Mouse (Mus musculus) stomach, embryonic 16.5 days (tissue): ENCODE measurements around the gene Wdr90. TPM values are rescaled to one million over a fixed set of nuclear protein-coding genes. Genes with fewer than 3 reads are reported as not detected.

Experiments
- ATAC-seq: fragments of 200-750 bp; cut with Nextera tagmentation; 2 replicates; pipeline ENCODE4 v1.8.0; 2017; ENCODE audit warnings: moderate number of reproducible peaks, moderate TSS enrichment; ENCODE audit not compliant: insufficient read depth, low FRiP score
- H3K27ac ChIP-seq: fragments of 300-500 bp; sonication (generic); 2 replicates; pipeline ENCODE4 v1.5.1; 2014; ENCODE audit warnings: low read length
- H3K27me3 ChIP-seq: fragments of 300-500 bp; sonication (generic); 2 replicates; pipeline ENCODE4 v1.6.1; 2014; ENCODE audit warnings: low read length, control low read depth, mixed read lengths; ENCODE audit not compliant: control insufficient read depth, insufficient read depth
- H3K36me3 ChIP-seq: fragments of 300-500 bp; sonication (generic); 2 replicates; pipeline ENCODE4 v1.6.1; 2014; ENCODE audit warnings: low read length; ENCODE audit not compliant: control insufficient read depth, insufficient read depth
- H3K4me1 ChIP-seq: fragments of 300-500 bp; sonication (generic); 2 replicates; pipeline ENCODE4 v1.6.1; 2014; ENCODE audit warnings: low read length, control low read depth, mixed read lengths; ENCODE audit not compliant: control insufficient read depth, insufficient read depth
- H3K4me2 ChIP-seq: fragments of 300-500 bp; sonication (generic); 2 replicates; pipeline ENCODE4 v1.6.1; 2014; ENCODE audit warnings: low read depth, low read length, mixed read lengths
- H3K4me3 ChIP-seq: fragments of 300-500 bp; sonication (generic); replicated peaks from 2 replicates; pipeline ENCODE4 v1.5.1; 2014; ENCODE audit warnings: mild to moderate bottlenecking, low read length
- H3K9ac ChIP-seq: fragments of 300-500 bp; sonication (generic); 2 replicates; pipeline ENCODE4 v1.6.1; 2014; ENCODE audit warnings: low read length
- H3K9me3 ChIP-seq: fragments of 300-500 bp; sonication (generic); replicated peaks from 2 replicates; pipeline ENCODE4 v1.6.1; 2016; ENCODE audit warnings: low read length, control low read depth; ENCODE audit not compliant: control insufficient read depth
- WGBS: fragments of 180-500 bp; shearing (Covaris S2); extraction: QIAGEN DNeasy Blood & Tissue Kit; methylation state at CpG from one replicate; pipeline ENCODE4 v1.1.7; 2014; 5-methylcytosine and 5-hydroxymethylcytosine counted together
- polyA plus RNA-seq: library from polyadenylated mRNA; unstranded; fragments of >200 nt; fragmentation: Nextera tagmentation; extraction: Ambion mirVana; gene quantifications from 2 replicates; pipeline ENCODE4 v1.2.1, GENCODE M21; 2015

The Wdr90 gene
- polyA plus RNA-seq, 1 experiment from 2014 or later, result 22.1 TPM

GRCm38 (mm10) chr17:25825311-25825710 lies 36.0 kb downstream of the Wdr90 start:
- H3K4me2 ChIP-seq, result no peak overlapping the region
- 86% methylated on average over 6 of the region's 6 CpGs for WGBS
- no peak overlapping the region; the same call in 1 of the 2 replicates for H3K9ac ChIP-seq
- no peak overlapping the region for H3K4me3 ChIP-seq
- H3K27ac ChIP-seq, result no peak overlapping the region
- H3K27me3 ChIP-seq, result peaks cover 3% of the 10 kb centered on the region; the same call in 1 of the 2 replicates
- no peaks in the 10 kb centered on the region for H3K9me3 ChIP-seq
- peaks cover 12% of the 10 kb centered on the region; the same call in 1 of the 2 replicates for H3K36me3 ChIP-seq
- no peak for ATAC-seq
- H3K4me1 ChIP-seq, result peaks cover 27% of the 10 kb centered on the region

- Histone ChIP-seq H3K4me2 (peak overlapping the region; percentile 92), H3K9me3 (no peaks in the 10 kb centered on the region), H3K36me3 (0 out of 2 replicates have a peak, but pooled peaks cover 12% of the 10 kb centered on the region), H3K27me3 (peaks cover 8% of the 10 kb centered on the region), H3K27ac (no peak overlapping the region), H3K4me3 (peak overlapping the region; percentile 67), H3K4me1 (peaks cover 20% of the 10 kb centered on the region), H3K9ac (peak overlapping the region; percentile 83)
- WGBS, result 66% methylated on average over 16 of the region's 17 CpGs
- no peak for ATAC-seq
Observed at GRCm38 (mm10) chr17:25824362-25825142, 36.7 kb downstream of the Wdr90 start.

GRCm38 (mm10) chr17:25823452-25823851 lies 37.8 kb downstream of the Wdr90 start, which contains the start of gene Wdr24:
Gene Wdr24, plus strand, starts transcription at chr17:25823627.
- Histone ChIP-seq H3K4me1 (peaks cover 22% of the 10 kb centered on the region), H3K9ac (peak within 1 kb of the TSS; percentile 83), H3K36me3 (0 out of 2 replicates have a peak, but pooled peaks cover 12% of the 10 kb centered on the region), H3K4me3 (peak within 1 kb of the TSS; percentile 67), H3K4me2 (peak within 1 kb of the TSS; percentile 92), H3K27ac (peak within 1 kb of the TSS; percentile 51), H3K27me3 (peaks cover 17% of the 10 kb centered on the region), H3K9me3 (no peaks in the 10 kb centered on the region)
- WGBS, result 1% methylated on average over 18 of the region's 18 CpGs
- peak; percentile 53 for ATAC-seq

GRCm38 (mm10) chr17:25818851-25819780 lies 42.2 kb downstream of the Wdr90 start:
- Histone ChIP-seq H3K4me1 (peaks cover 7% of the 10 kb centered on the region), H3K9ac (0 out of 2 replicates have a peak overlapping the region, but pooled peaks have one; percentile 2), H3K36me3 (no peaks in the 10 kb centered on the region), H3K4me3 (peak overlapping the region; percentile 26), H3K9me3 (no peaks in the 10 kb centered on the region), H3K27ac (no peak overlapping the region), H3K4me2 (peak overlapping the region; percentile 41), H3K27me3 (peaks cover 26% of the 10 kb centered on the region)
- whole genome bisulfite sequencing, result 7% methylated on average over 46 of the region's 46 CpGs
- ATAC-seq, result peak; percentile 56; the same call in 1 of the 2 replicates

GRCm38 (mm10) chr17:25817662-25818061 lies 43.6 kb downstream of the Wdr90 start:
- H3K9ac ChIP-seq, result no peak overlapping the region
- no peaks in the 10 kb centered on the region for H3K36me3 ChIP-seq
- H3K4me2 ChIP-seq, result no peak overlapping the region
- peaks cover 4% of the 10 kb centered on the region; the same call in 1 of the 2 replicates for H3K4me1 ChIP-seq
- ATAC-seq, result no peak
- peaks cover 26% of the 10 kb centered on the region for H3K27me3 ChIP-seq
- no peak overlapping the region for H3K4me3 ChIP-seq
- H3K9me3 ChIP-seq, result no peaks in the 10 kb centered on the region
- 74% methylated on average over 11 of the region's 11 CpGs for WGBS
- no peak overlapping the region for H3K27ac ChIP-seq

- Histone ChIP-seq H3K9me3 (no peaks in the 10 kb centered on the region), H3K27ac (no peak overlapping the region), H3K4me1 (0 out of 2 replicates have a peak, but pooled peaks cover 2% of the 10 kb centered on the region), H3K36me3 (no peaks in the 10 kb centered on the region), H3K4me3 (no peak overlapping the region), H3K9ac (no peak overlapping the region), H3K4me2 (no peak overlapping the region), H3K27me3 (peaks cover 30% of the 10 kb centered on the region)
- peak; percentile 28; the same call in 1 of the 2 replicates for ATAC-seq
- whole genome bisulfite sequencing, result 2% methylated on average over 20 of the region's 20 CpGs
Observed at GRCm38 (mm10) chr17:25813471-25813870, 47.8 kb downstream of the Wdr90 start.

- WGBS, result 62% methylated on average over 4 of the region's 4 CpGs
- H3K9ac ChIP-seq, result no peak overlapping the region
- 0 out of 2 replicates have a peak, but pooled peaks cover 2% of the 10 kb centered on the region for H3K4me1 ChIP-seq
Observed at GRCm38 (mm10) chr17:25810890-25811289, 50.4 kb downstream of the Wdr90 start.

GRCm38 (mm10) chr17:25809606-25810340 lies 51.5 kb downstream of the Wdr90 start:
- H3K27me3 ChIP-seq, result peaks cover 27% of the 10 kb centered on the region
- no peak overlapping the region for H3K27ac ChIP-seq
- H3K9me3 ChIP-seq, result no peaks in the 10 kb centered on the region
- peak overlapping the region; percentile 68 for H3K4me3 ChIP-seq
- WGBS, result 10% methylated on average over 24 of the region's 25 CpGs
- peak; percentile 12; the same call in 1 of the 2 replicates for ATAC-seq
- H3K4me1 ChIP-seq, result 0 out of 2 replicates have a peak, but pooled peaks cover 2% of the 10 kb centered on the region
- peak overlapping the region; percentile 79 for H3K9ac ChIP-seq
- no peaks in the 10 kb centered on the region for H3K36me3 ChIP-seq
- H3K4me2 ChIP-seq, result peak overlapping the region; percentile 96

More at GRCm38 (mm10) chr17:25810890-25811289, 50.4 kb downstream of the Wdr90 start:
- no peak for ATAC-seq
- no peak overlapping the region for H3K27ac ChIP-seq
- peaks cover 27% of the 10 kb centered on the region for H3K27me3 ChIP-seq
- no peaks in the 10 kb centered on the region for H3K36me3 ChIP-seq
- H3K9me3 ChIP-seq, result no peaks in the 10 kb centered on the region
- H3K4me2 ChIP-seq, result no peak overlapping the region
- no peak overlapping the region for H3K4me3 ChIP-seq
